Mouse (Mus musculus): ENCODE measurements around the gene Cntn3. TPM values are rescaled to one million over a fixed set of nuclear protein-coding genes. Genes with fewer than 3 reads are reported as not detected.

Cntn3 gene
- polyA plus RNA-seq, 1 experiment from 2014 or later: 0.89 TPM

GRCm38 (mm10) chr6:102121676-102122075 lies 451.2 kb downstream of the Cntn3 start:
- Histone ChIP-seq H3K4me3 (no peak overlapping the region), H3K27ac (no peak overlapping the region), H3K36me3 (no peaks in the 10 kb centered on the region), H3K27me3 (ENCODE audit: insufficient read depth, poor library complexity, severe bottlenecking) (no peaks in the 10 kb centered on the region), H3K4me1 (replicated peaks) (no peaks in the 10 kb centered on the region), H3K9me3 (no peaks in the 10 kb centered on the region)
- WGBS: 94% methylated on average over 4 of the region's 4 CpGs
- no peak for DNase-seq (ENCODE audit: low spot score)

GRCm38 (mm10) chr6:102120003-102120402 lies 452.9 kb downstream of the Cntn3 start:
- Histone ChIP-seq H3K4me3 (no peak overlapping the region), H3K9me3 (no peaks in the 10 kb centered on the region), H3K36me3 (no peaks in the 10 kb centered on the region), H3K27ac (no peak overlapping the region), H3K27me3 (ENCODE audit: insufficient read depth, poor library complexity, severe bottlenecking) (no peaks in the 10 kb centered on the region), H3K4me1 (replicated peaks) (no peaks in the 10 kb centered on the region)
- DNase-seq (ENCODE audit: low spot score): no peak
- WGBS: 93% methylated on average over 2 of the region's 2 CpGs

GRCm38 (mm10) chr6:102113629-102114028 lies 459.3 kb downstream of the Cntn3 start:
- DNase-seq (ENCODE audit: low spot score): no peak
- Histone ChIP-seq H3K36me3 (no peaks in the 10 kb centered on the region), H3K9me3 (no peaks in the 10 kb centered on the region), H3K27ac (no peak overlapping the region), H3K27me3 (ENCODE audit: insufficient read depth, poor library complexity, severe bottlenecking) (no peaks in the 10 kb centered on the region), H3K4me3 (no peak overlapping the region), H3K4me1 (replicated peaks) (no peaks in the 10 kb centered on the region)
- 79% methylated on average over 2 of the region's 2 CpGs for WGBS
